Mouse (Mus musculus): ENCODE data around the gene Soga1. TPM values are rescaled to one million over a fixed set of nuclear protein-coding genes. Genes with fewer than 3 reads are reported as not detected.

Soga1 gene
- polyA plus RNA-seq, 1 experiment from 2014 or later, result 5.4 TPM

- ATAC-seq (replicated peaks; ENCODE audit: insufficient number of reproducible peaks, low FRiP score, low TSS enrichment, low read depth) (peak; percentile 80), DNase-seq (ENCODE audit: low spot score) (peak; percentile 85)
- Histone ChIP-seq H3K27ac (replicated peaks; ENCODE audit: low read depth, low read length) (peak overlapping the region; percentile 73), H3K4me1 (ENCODE audit: control insufficient read depth, insufficient read depth, low read length) (peaks cover 7% of the 10 kb centered on the region), H3K4me3 (ENCODE audit: low read depth, low read length) (no peak overlapping the region), H3K36me3 (replicated peaks; ENCODE audit: control insufficient read depth, insufficient read depth, low read depth, low read length) (peaks cover 3% of the 10 kb centered on the region; the same call in 1 of the 2 replicates), H3K9ac (replicated peaks; ENCODE audit: low read length) (peak overlapping the region; percentile 43; the same call in 1 of the 2 replicates), H3K9me3 (replicated peaks; ENCODE audit: control insufficient read depth, low read length) (no peaks in the 10 kb centered on the region), H3K4me2 (ENCODE audit: low read depth, low read length) (peak overlapping the region; percentile 43), H3K27me3 (ENCODE audit: control insufficient read depth, insufficient read depth, low read length) (no peaks in the 10 kb centered on the region)
- 13% methylated on average over 18 of the region's 18 CpGs for WGBS
These were observed 20.6 kb downstream of the Soga1 start for GRCm38 (mm10) chr2:157058342-157058998.

GRCm38 (mm10) chr2:157057758-157058157 lies 21.3 kb downstream of the Soga1 start:
- H3K4me2 ChIP-seq (ENCODE audit: low read depth, low read length), result no peak overlapping the region

GRCm38 (mm10) chr2:157057186-157057585 lies 21.9 kb downstream of the Soga1 start:
- Histone ChIP-seq H3K4me3 (ENCODE audit: low read depth, low read length) (no peak overlapping the region), H3K4me2 (ENCODE audit: low read depth, low read length) (no peak overlapping the region), H3K4me1 (ENCODE audit: control insufficient read depth, insufficient read depth, low read length) (peaks cover 7% of the 10 kb centered on the region), H3K36me3 (replicated peaks; ENCODE audit: control insufficient read depth, insufficient read depth, low read depth, low read length) (peaks cover 7% of the 10 kb centered on the region), H3K27ac (replicated peaks; ENCODE audit: low read depth, low read length) (no peak overlapping the region), H3K9ac (replicated peaks; ENCODE audit: low read length) (no peak overlapping the region), H3K27me3 (ENCODE audit: control insufficient read depth, insufficient read depth, low read length) (no peaks in the 10 kb centered on the region), H3K9me3 (replicated peaks; ENCODE audit: control insufficient read depth, low read length) (no peaks in the 10 kb centered on the region)
- ATAC-seq (replicated peaks; ENCODE audit: insufficient number of reproducible peaks, low FRiP score, low TSS enrichment, low read depth), result no peak
- WGBS, result 92% methylated on average over 3 of the region's 3 CpGs
- DNase-seq (ENCODE audit: low spot score), result no peak

More at GRCm38 (mm10) chr2:157057758-157058157, 21.3 kb downstream of the Soga1 start:
- DNase-seq (ENCODE audit: low spot score), result no peak
- Histone ChIP-seq H3K9me3 (replicated peaks; ENCODE audit: control insufficient read depth, low read length) (no peaks in the 10 kb centered on the region), H3K27ac (replicated peaks; ENCODE audit: low read depth, low read length) (no peak overlapping the region), H3K27me3 (ENCODE audit: control insufficient read depth, insufficient read depth, low read length) (no peaks in the 10 kb centered on the region), H3K4me3 (ENCODE audit: low read depth, low read length) (no peak overlapping the region), H3K36me3 (replicated peaks; ENCODE audit: control insufficient read depth, insufficient read depth, low read depth, low read length) (peaks cover 3% of the 10 kb centered on the region), H3K9ac (replicated peaks; ENCODE audit: low read length) (no peak overlapping the region), H3K4me1 (ENCODE audit: control insufficient read depth, insufficient read depth, low read length) (peaks cover 7% of the 10 kb centered on the region)
- WGBS, result 91% methylated on average over 4 of the region's 4 CpGs
- ATAC-seq (replicated peaks; ENCODE audit: insufficient number of reproducible peaks, low FRiP score, low TSS enrichment, low read depth), result no peak

- H3K36me3 ChIP-seq (replicated peaks; ENCODE audit: control insufficient read depth, insufficient read depth, low read depth, low read length), result peaks cover 7% of the 10 kb centered on the region
- H3K27ac ChIP-seq (replicated peaks; ENCODE audit: low read depth, low read length), result no peak overlapping the region
- WGBS, result 91% methylated on average over 6 of the region's 6 CpGs
- no peak overlapping the region for H3K4me3 ChIP-seq (ENCODE audit: low read depth, low read length)
- no peak overlapping the region for H3K9ac ChIP-seq (replicated peaks; ENCODE audit: low read length)
- no peaks in the 10 kb centered on the region for H3K27me3 ChIP-seq (ENCODE audit: control insufficient read depth, insufficient read depth, low read length)
- ATAC-seq (replicated peaks; ENCODE audit: insufficient number of reproducible peaks, low FRiP score, low TSS enrichment, low read depth) (no peak), DNase-seq (ENCODE audit: low spot score) (no peak)
- peaks cover 7% of the 10 kb centered on the region for H3K4me1 ChIP-seq (ENCODE audit: control insufficient read depth, insufficient read depth, low read length)
- H3K9me3 ChIP-seq (replicated peaks; ENCODE audit: control insufficient read depth, low read length), result no peaks in the 10 kb centered on the region
- no peak overlapping the region for H3K4me2 ChIP-seq (ENCODE audit: low read depth, low read length)
These were observed 23.3 kb downstream of the Soga1 start for GRCm38 (mm10) chr2:157055721-157056120.

GRCm38 (mm10) chr2:157054816-157055215 lies 24.2 kb downstream of the Soga1 start:
- no peak for DNase-seq (ENCODE audit: low spot score)
- H3K9me3 ChIP-seq (replicated peaks; ENCODE audit: control insufficient read depth, low read length), result no peaks in the 10 kb centered on the region
- H3K9ac ChIP-seq (replicated peaks; ENCODE audit: low read length), result no peak overlapping the region
- H3K27ac ChIP-seq (replicated peaks; ENCODE audit: low read depth, low read length), result no peak overlapping the region
- no peak overlapping the region for H3K4me2 ChIP-seq (ENCODE audit: low read depth, low read length)
- peaks cover 7% of the 10 kb centered on the region for H3K4me1 ChIP-seq (ENCODE audit: control insufficient read depth, insufficient read depth, low read length)
- H3K4me3 ChIP-seq (ENCODE audit: low read depth, low read length), result no peak overlapping the region
- WGBS, result 79% methylated on average over 5 of the region's 5 CpGs
- ATAC-seq (replicated peaks; ENCODE audit: insufficient number of reproducible peaks, low FRiP score, low TSS enrichment, low read depth), result no peak
- H3K36me3 ChIP-seq (replicated peaks; ENCODE audit: control insufficient read depth, insufficient read depth, low read depth, low read length), result peaks cover 7% of the 10 kb centered on the region
- H3K27me3 ChIP-seq (ENCODE audit: control insufficient read depth, insufficient read depth, low read length), result no peaks in the 10 kb centered on the region

- no peak overlapping the region for H3K9ac ChIP-seq (replicated peaks; ENCODE audit: low read length)
- H3K27ac ChIP-seq (replicated peaks; ENCODE audit: low read depth, low read length), result no peak overlapping the region
- no peak overlapping the region for H3K4me3 ChIP-seq (ENCODE audit: low read depth, low read length)
- 92% methylated on average over 8 of the region's 8 CpGs for WGBS
- H3K9me3 ChIP-seq (replicated peaks; ENCODE audit: control insufficient read depth, low read length), result no peaks in the 10 kb centered on the region
- no peak for ATAC-seq (replicated peaks; ENCODE audit: insufficient number of reproducible peaks, low FRiP score, low TSS enrichment, low read depth)
- H3K36me3 ChIP-seq (replicated peaks; ENCODE audit: control insufficient read depth, insufficient read depth, low read depth, low read length), result peaks cover 8% of the 10 kb centered on the region
- no peaks in the 10 kb centered on the region for H3K27me3 ChIP-seq (ENCODE audit: control insufficient read depth, insufficient read depth, low read length)
- peaks cover 7% of the 10 kb centered on the region for H3K4me1 ChIP-seq (ENCODE audit: control insufficient read depth, insufficient read depth, low read length)
- DNase-seq (ENCODE audit: low spot score), result no peak
- no peak overlapping the region for H3K4me2 ChIP-seq (ENCODE audit: low read depth, low read length)
These were observed 24.8 kb downstream of the Soga1 start for GRCm38 (mm10) chr2:157054297-157054696.

GRCm38 (mm10) chr2:157053787-157054186 lies 25.3 kb downstream of the Soga1 start:
- Histone ChIP-seq H3K27ac (replicated peaks; ENCODE audit: low read depth, low read length) (no peak overlapping the region), H3K4me3 (ENCODE audit: low read depth, low read length) (no peak overlapping the region), H3K36me3 (replicated peaks; ENCODE audit: control insufficient read depth, insufficient read depth, low read depth, low read length) (peaks cover 8% of the 10 kb centered on the region), H3K4me1 (ENCODE audit: control insufficient read depth, insufficient read depth, low read length) (peaks cover 6% of the 10 kb centered on the region), H3K9ac (replicated peaks; ENCODE audit: low read length) (no peak overlapping the region), H3K4me2 (ENCODE audit: low read depth, low read length) (no peak overlapping the region), H3K27me3 (ENCODE audit: control insufficient read depth, insufficient read depth, low read length) (no peaks in the 10 kb centered on the region), H3K9me3 (replicated peaks; ENCODE audit: control insufficient read depth, low read length) (no peaks in the 10 kb centered on the region)
- DNase-seq (ENCODE audit: low spot score), result no peak
- 79% methylated on average over 4 of the region's 4 CpGs for WGBS
- no peak for ATAC-seq (replicated peaks; ENCODE audit: insufficient number of reproducible peaks, low FRiP score, low TSS enrichment, low read depth)

GRCm38 (mm10) chr2:157053124-157053523 lies 25.9 kb downstream of the Soga1 start:
- H3K36me3 ChIP-seq (replicated peaks; ENCODE audit: control insufficient read depth, insufficient read depth, low read depth, low read length), result peaks cover 11% of the 10 kb centered on the region
- no peak overlapping the region for H3K9ac ChIP-seq (replicated peaks; ENCODE audit: low read length)
- ATAC-seq (replicated peaks; ENCODE audit: insufficient number of reproducible peaks, low FRiP score, low TSS enrichment, low read depth) (no peak), DNase-seq (ENCODE audit: low spot score) (no peak)
- no peak overlapping the region for H3K4me2 ChIP-seq (ENCODE audit: low read depth, low read length)
- H3K27me3 ChIP-seq (ENCODE audit: control insufficient read depth, insufficient read depth, low read length), result no peaks in the 10 kb centered on the region
- no peak overlapping the region for H3K27ac ChIP-seq (replicated peaks; ENCODE audit: low read depth, low read length)
- no peak overlapping the region for H3K4me3 ChIP-seq (ENCODE audit: low read depth, low read length)
- H3K4me1 ChIP-seq (ENCODE audit: control insufficient read depth, insufficient read depth, low read length), result peaks cover under 1% of the 10 kb centered on the region
- 93% methylated on average over 5 of the region's 5 CpGs for WGBS
- H3K9me3 ChIP-seq (replicated peaks; ENCODE audit: control insufficient read depth, low read length), result no peaks in the 10 kb centered on the region

All from embryonic facial prominence, embryonic 11.5 days (tissue).